Mouse (Mus musculus): ENCODE measurements around the gene Tcf19. TPM values are rescaled to one million over a fixed set of nuclear protein-coding genes. Genes with fewer than 3 reads are reported as not detected.

The Tcf19 gene
- polyA plus RNA-seq, 1 experiment from 2014 or later: 92.0 TPM

- ATAC-seq (ENCODE audit: borderline replicate concordance, extremely low read depth, low FRiP score, low TSS enrichment): no peak
- no peaks in the 10 kb centered on the region for H3K9me3 ChIP-seq
- peaks cover 7% of the 10 kb centered on the region; the same call in 1 of the 2 replicates for H3K4me1 ChIP-seq
- peaks cover 22% of the 10 kb centered on the region for H3K27me3 ChIP-seq
- no peaks in the 10 kb centered on the region for H3K36me3 ChIP-seq
- no peak overlapping the region for H3K4me3 ChIP-seq
- H3K4me2 ChIP-seq: no peak overlapping the region
- no peak overlapping the region for H3K9ac ChIP-seq
- 31% methylated on average over 8 of the region's 8 CpGs for WGBS
- H3K27ac ChIP-seq: no peak overlapping the region
These were observed 11.8 kb downstream of the Tcf19 start for GRCm38 (mm10) chr17:35504628-35505481.

GRCm38 (mm10) chr17:35503849-35504248, 12.8 kb downstream of the Tcf19 start:
- Histone ChIP-seq H3K27me3 (peaks cover 19% of the 10 kb centered on the region), H3K4me1 (no peaks in the 10 kb centered on the region), H3K9me3 (no peaks in the 10 kb centered on the region), H3K36me3 (no peaks in the 10 kb centered on the region), H3K4me2 (no peak overlapping the region), H3K4me3 (no peak overlapping the region), H3K27ac (no peak overlapping the region), H3K9ac (no peak overlapping the region)
- no peak for ATAC-seq (ENCODE audit: borderline replicate concordance, extremely low read depth, low FRiP score, low TSS enrichment)
- WGBS: 38% methylated on average over 5 of the region's 5 CpGs

- ATAC-seq (ENCODE audit: borderline replicate concordance, extremely low read depth, low FRiP score, low TSS enrichment): no peak
- WGBS: 46% methylated on average over 5 of the region's 5 CpGs
- no peaks in the 10 kb centered on the region for H3K36me3 ChIP-seq
These were observed 13.9 kb downstream of the Tcf19 start for GRCm38 (mm10) chr17:35502762-35503161.

GRCm38 (mm10) chr17:35502226-35502625, 14.4 kb downstream of the Tcf19 start:
- Histone ChIP-seq H3K4me3 (no peak overlapping the region), H3K27me3 (peaks cover 11% of the 10 kb centered on the region), H3K27ac (no peak overlapping the region), H3K36me3 (no peaks in the 10 kb centered on the region), H3K4me1 (no peaks in the 10 kb centered on the region), H3K9ac (no peak overlapping the region), H3K9me3 (no peaks in the 10 kb centered on the region), H3K4me2 (no peak overlapping the region)
- ATAC-seq (ENCODE audit: borderline replicate concordance, extremely low read depth, low FRiP score, low TSS enrichment): no peak
- WGBS: 10% methylated on average over 6 of the region's 6 CpGs

More at GRCm38 (mm10) chr17:35502762-35503161, 13.9 kb downstream of the Tcf19 start:
- Histone ChIP-seq H3K4me1 (no peaks in the 10 kb centered on the region), H3K4me3 (no peak overlapping the region), H3K27ac (no peak overlapping the region), H3K9ac (no peak overlapping the region), H3K9me3 (no peaks in the 10 kb centered on the region), H3K27me3 (peaks cover 16% of the 10 kb centered on the region), H3K4me2 (no peak overlapping the region)

GRCm38 (mm10) chr17:35497124-35497523, 19.5 kb downstream of the Tcf19 start:
- Histone ChIP-seq H3K36me3 (no peaks in the 10 kb centered on the region), H3K4me1 (no peaks in the 10 kb centered on the region), H3K27ac (no peak overlapping the region), H3K27me3 (no peaks in the 10 kb centered on the region), H3K4me3 (no peak overlapping the region), H3K9ac (no peak overlapping the region), H3K9me3 (no peaks in the 10 kb centered on the region), H3K4me2 (no peak overlapping the region)
- ATAC-seq (ENCODE audit: borderline replicate concordance, extremely low read depth, low FRiP score, low TSS enrichment): no peak
- 92% methylated on average over 7 of the region's 7 CpGs for WGBS

GRCm38 (mm10) chr17:35490320-35490719, 26.3 kb downstream of the Tcf19 start:
- ATAC-seq (ENCODE audit: borderline replicate concordance, extremely low read depth, low FRiP score, low TSS enrichment): no peak
- no peaks in the 10 kb centered on the region for H3K27me3 ChIP-seq
- no peak overlapping the region for H3K27ac ChIP-seq
- 0 out of 2 replicates have a peak, but pooled peaks cover 2% of the 10 kb centered on the region for H3K4me1 ChIP-seq
- 78% methylated on average over 5 of the region's 5 CpGs for WGBS
- no peak overlapping the region for H3K9ac ChIP-seq
- no peak overlapping the region for H3K4me2 ChIP-seq
- H3K36me3 ChIP-seq: no peaks in the 10 kb centered on the region
- H3K9me3 ChIP-seq: no peaks in the 10 kb centered on the region
- no peak overlapping the region for H3K4me3 ChIP-seq

- H3K4me1 ChIP-seq: 0 out of 2 replicates have a peak, but pooled peaks cover 2% of the 10 kb centered on the region
- no peak overlapping the region for H3K27ac ChIP-seq
- H3K4me3 ChIP-seq: no peak overlapping the region
- no peaks in the 10 kb centered on the region for H3K36me3 ChIP-seq
- H3K27me3 ChIP-seq: no peaks in the 10 kb centered on the region
- no peak overlapping the region for H3K4me2 ChIP-seq
- no peaks in the 10 kb centered on the region for H3K9me3 ChIP-seq
- no peak for ATAC-seq (ENCODE audit: borderline replicate concordance, extremely low read depth, low FRiP score, low TSS enrichment)
- H3K9ac ChIP-seq: no peak overlapping the region
- WGBS: 94% methylated on average over 2 of the region's 2 CpGs
These were observed 28.6 kb downstream of the Tcf19 start for GRCm38 (mm10) chr17:35488041-35488440.

GRCm38 (mm10) chr17:35486726-35487125, 29.9 kb downstream of the Tcf19 start:
- Histone ChIP-seq H3K4me1 (0 out of 2 replicates have a peak, but pooled peaks cover 2% of the 10 kb centered on the region), H3K9ac (no peak overlapping the region), H3K27ac (no peak overlapping the region), H3K27me3 (no peaks in the 10 kb centered on the region), H3K4me3 (no peak overlapping the region), H3K9me3 (no peaks in the 10 kb centered on the region), H3K36me3 (no peaks in the 10 kb centered on the region), H3K4me2 (no peak overlapping the region)
- no peak for ATAC-seq (ENCODE audit: borderline replicate concordance, extremely low read depth, low FRiP score, low TSS enrichment)
- WGBS: 36% methylated on average over 10 of the region's 10 CpGs

GRCm38 (mm10) chr17:35485702-35486101, 30.9 kb downstream of the Tcf19 start:
- H3K27me3 ChIP-seq: no peaks in the 10 kb centered on the region
- no peaks in the 10 kb centered on the region for H3K36me3 ChIP-seq
- 0 out of 2 replicates have a peak, but pooled peaks cover 2% of the 10 kb centered on the region for H3K4me1 ChIP-seq
- WGBS: 13% methylated on average over 4 of the region's 4 CpGs
- no peak overlapping the region for H3K9ac ChIP-seq
- H3K4me2 ChIP-seq: no peak overlapping the region
- no peaks in the 10 kb centered on the region for H3K9me3 ChIP-seq
- no peak overlapping the region for H3K27ac ChIP-seq
- H3K4me3 ChIP-seq: no peak overlapping the region
- ATAC-seq (ENCODE audit: borderline replicate concordance, extremely low read depth, low FRiP score, low TSS enrichment): no peak

- Histone ChIP-seq H3K27ac (no peak overlapping the region), H3K4me1 (0 out of 2 replicates have a peak, but pooled peaks cover 2% of the 10 kb centered on the region), H3K9me3 (no peaks in the 10 kb centered on the region), H3K27me3 (no peaks in the 10 kb centered on the region), H3K9ac (no peak overlapping the region), H3K4me3 (no peak overlapping the region), H3K4me2 (no peak overlapping the region), H3K36me3 (no peaks in the 10 kb centered on the region)
- ATAC-seq (ENCODE audit: borderline replicate concordance, extremely low read depth, low FRiP score, low TSS enrichment): no peak
- WGBS: under 1% methylated on average over 9 of the region's 9 CpGs
These were observed 32.6 kb downstream of the Tcf19 start for GRCm38 (mm10) chr17:35484066-35484465.

- H3K4me2 ChIP-seq: peak within 1 kb of the TSS; percentile 86
- no peaks in the 10 kb centered on the region for H3K36me3 ChIP-seq
- peaks cover 13% of the 10 kb centered on the region; the same call in 1 of the 2 replicates for H3K4me1 ChIP-seq
- no peak within 1 kb of the TSS for H3K27ac ChIP-seq
- peak; percentile 42; the same call in 1 of the 2 replicates for ATAC-seq (ENCODE audit: borderline replicate concordance, extremely low read depth, low FRiP score, low TSS enrichment)
- H3K27me3 ChIP-seq: peaks cover 33% of the 10 kb centered on the region
- H3K4me3 ChIP-seq: peak within 1 kb of the TSS; percentile 45
- H3K9ac ChIP-seq: no peak within 1 kb of the TSS
- whole genome bisulfite sequencing: under 1% methylated on average over 78 of the region's 80 CpGs
- H3K9me3 ChIP-seq: no peaks in the 10 kb centered on the region
These were observed 46.5 kb downstream of the Tcf19 start, which contains the start of gene H2-Q10 for GRCm38 (mm10) chr17:35469842-35470751. TSS of gene H2-Q10 (plus strand) at chr17:35470089.
